Mouse (Mus musculus): Measurements from ENCODE around the gene Pnkp.
"Not testable (repeated sequence)": the region's sequence is repeated elsewhere in the genome, so short reads cannot be mapped to it uniquely, and the experiment has no call there.

Pnkp gene

GRCm38 (mm10) chr7:44869697-44870528 lies 13.0 kb downstream of the Pnkp start, which contains the start of gene Ptov1:
TSS of gene Ptov1 (minus strand) at chr7:44869788.
- peak; percentile 87 for DNase-seq (ENCODE audit: low spot score)

GRCm38 (mm10) chr7:44870614-44871013 lies 13.7 kb downstream of the Pnkp start:
- no peak for DNase-seq (ENCODE audit: low spot score)

- DNase-seq (ENCODE audit: low spot score) = no peak
These were observed 14.2 kb downstream of the Pnkp start for GRCm38 (mm10) chr7:44871181-44871580.

GRCm38 (mm10) chr7:44871774-44872173 lies 14.8 kb downstream of the Pnkp start:
- not testable (repeated sequence) for DNase-seq (ENCODE audit: low spot score)

- DNase-seq (ENCODE audit: low spot score) = no peak
These were observed 20.9 kb downstream of the Pnkp start for GRCm38 (mm10) chr7:44877833-44878232.

GRCm38 (mm10) chr7:44883036-44883435 lies 26.1 kb downstream of the Pnkp start:
- no peak for DNase-seq (ENCODE audit: low spot score)

- DNase-seq (ENCODE audit: low spot score) = no peak
These were observed 27.7 kb downstream of the Pnkp start for GRCm38 (mm10) chr7:44884637-44885036.

- no peak for DNase-seq (ENCODE audit: low spot score)
These were observed 30.0 kb downstream of the Pnkp start for GRCm38 (mm10) chr7:44886964-44887363.

- no peak for DNase-seq (ENCODE audit: low spot score)
These were observed 31.5 kb downstream of the Pnkp start for GRCm38 (mm10) chr7:44888256-44889105.

- DNase-seq (ENCODE audit: low spot score) = no peak
These were observed 33.2 kb downstream of the Pnkp start for GRCm38 (mm10) chr7:44890180-44890579.

- no peak for DNase-seq (ENCODE audit: low spot score)
These were observed 33.8 kb downstream of the Pnkp start for GRCm38 (mm10) chr7:44890737-44891136.

- DNase-seq (ENCODE audit: low spot score) = no peak
These were observed 34.7 kb downstream of the Pnkp start for GRCm38 (mm10) chr7:44891611-44892010.

- DNase-seq (ENCODE audit: low spot score) = peak; percentile 86
These were observed 35.5 kb downstream of the Pnkp start, which contains the start of gene Med25 for GRCm38 (mm10) chr7:44892276-44892921. TSS of gene Med25 (minus strand) at chr7:44892712.

GRCm38 (mm10) chr7:44893197-44893596 lies 36.3 kb downstream of the Pnkp start:
- no peak for DNase-seq (ENCODE audit: low spot score)

- no peak for DNase-seq (ENCODE audit: low spot score)
These were observed 37.2 kb downstream of the Pnkp start for GRCm38 (mm10) chr7:44894175-44894574.

GRCm38 (mm10) chr7:44895206-44895592 lies 38.3 kb downstream of the Pnkp start:
- DNase-seq (ENCODE audit: low spot score) = no peak

GRCm38 (mm10) chr7:44895593-44896434 lies 38.9 kb downstream of the Pnkp start, which contains the start of gene Fuz:
TSS of gene Fuz (plus strand) at chr7:44896079.
- DNase-seq (ENCODE audit: low spot score) = peak; percentile 90

- no peak for DNase-seq (ENCODE audit: low spot score)
These were observed 39.6 kb downstream of the Pnkp start for GRCm38 (mm10) chr7:44896499-44896898.

GRCm38 (mm10) chr7:44898607-44899006 lies 41.7 kb downstream of the Pnkp start:
- DNase-seq (ENCODE audit: low spot score) = no peak

- no peak for DNase-seq (ENCODE audit: low spot score)
These were observed 43.7 kb downstream of the Pnkp start for GRCm38 (mm10) chr7:44900632-44901031.

- DNase-seq (ENCODE audit: low spot score) = peak; percentile 59
These were observed 44.3 kb downstream of the Pnkp start for GRCm38 (mm10) chr7:44901230-44901722.

Measured in T-cell, adult 2 months (primary cell).